Mouse (Mus musculus) ES-Bruce4 (cell line): ENCODE results near the gene Tenm4. TPM values are rescaled to one million over a fixed set of nuclear protein-coding genes. Genes with fewer than 3 reads are reported as not detected.

Experiments used
- H3K27ac ChIP-seq: 2 replicates; pipeline ENCODE4 v1.5.1; 2012; ENCODE audit warnings: low read length, inconsistent platforms; ENCODE audit not compliant: insufficient read depth
- H3K27me3 ChIP-seq: 2 replicates; pipeline ENCODE4 v1.6.1; 2012; ENCODE audit warnings: mild to moderate bottlenecking, low read length, inconsistent platforms; ENCODE audit not compliant: control insufficient read depth, poor library complexity, insufficient read depth, severe bottlenecking
- H3K36me3 ChIP-seq: 2 replicates; pipeline ENCODE4 v1.6.1; 2012; ENCODE audit warnings: inconsistent platforms, mild to moderate bottlenecking, low read length, moderate library complexity; ENCODE audit not compliant: control insufficient read depth, poor library complexity, insufficient read depth, severe bottlenecking
- H3K4me1 ChIP-seq: one replicate; pipeline ENCODE4 v1.8.1; 2011; ENCODE audit warnings: low read length; ENCODE audit not compliant: control insufficient read depth, insufficient read depth
- H3K4me3 ChIP-seq: 2 replicates; pipeline ENCODE4 v1.5.1; 2011; ENCODE audit warnings: low read depth, mild to moderate bottlenecking, low read length
- H3K9ac ChIP-seq: 2 replicates; pipeline ENCODE4 v1.6.1; 2012; ENCODE audit warnings: low read depth, mild to moderate bottlenecking, inconsistent platforms; ENCODE audit not compliant: poor library complexity, severe bottlenecking
- H3K9me3 ChIP-seq: replicated peaks from 2 replicates; pipeline ENCODE4 v1.6.1; 2012; ENCODE audit warnings: mild to moderate bottlenecking, low read length, inconsistent platforms; ENCODE audit not compliant: control insufficient read depth, poor library complexity, insufficient read depth, severe bottlenecking
- CTCF ChIP-seq: IDR thresholded peaks from one replicate; pipeline ENCODE4 v1.8.1; 2011; ENCODE audit warnings: low read depth, low read length
- EP300 ChIP-seq: IDR thresholded peaks from 2 replicates; pipeline ENCODE4 v1.6.1; 2011; ENCODE audit warnings: low read depth, low read length; ENCODE audit not compliant: insufficient read depth
- POLR2A ChIP-seq: IDR thresholded peaks from one replicate; pipeline ENCODE4 v1.8.1; 2011; ENCODE audit warnings: low read length; ENCODE audit not compliant: insufficient read depth
- polyA plus RNA-seq: library from polyadenylated mRNA; stranded (reverse); fragments of >200 nt; gene quantifications from 2 replicates; pipeline ENCODE4 v1.2.4, GENCODE M21; 2011; ENCODE audit warnings: low read depth; ENCODE audit not compliant: missing spikeins, insufficient read depth, insufficient read length

The Tenm4 gene
- polyA plus RNA-seq, 1 experiment: 4.8 TPM

DNA sequence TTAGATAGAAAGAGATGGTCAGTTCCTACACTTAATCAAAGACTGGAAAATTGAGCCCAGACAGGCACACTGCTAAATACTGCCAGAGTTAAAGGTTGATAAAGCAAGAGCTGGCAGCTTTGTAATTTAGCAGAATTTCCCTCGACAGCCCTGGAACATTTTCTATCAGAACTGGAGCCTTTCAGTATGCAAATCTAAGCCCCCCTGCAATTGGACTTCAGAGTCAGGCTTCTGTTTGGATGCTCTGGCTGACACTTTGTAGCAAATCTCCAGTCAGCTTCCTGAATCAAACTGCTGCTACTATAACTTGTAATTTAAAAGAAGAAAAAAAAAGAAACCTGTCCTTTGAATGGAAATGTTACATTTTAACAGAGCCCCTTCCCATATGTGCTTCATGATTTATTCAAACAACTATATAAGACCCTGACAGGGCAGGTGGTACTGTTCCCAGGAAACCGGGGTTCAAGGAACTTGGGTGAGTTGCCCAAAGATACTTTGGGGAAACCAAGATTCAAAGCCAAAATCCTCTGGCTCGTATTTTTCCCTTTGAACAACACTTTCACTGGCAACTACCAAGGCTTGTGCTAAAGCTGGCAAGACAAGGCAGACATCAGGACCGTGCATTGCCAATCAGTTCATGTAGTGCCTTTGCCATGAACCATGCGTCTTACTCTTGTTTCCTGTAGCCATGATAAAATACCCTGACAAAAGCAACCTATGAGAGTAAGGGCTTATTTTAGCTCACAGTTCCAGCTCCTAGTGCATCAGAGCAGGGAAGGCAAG is 615.4 kb downstream of the Tenm4 start:
- Histone ChIP-seq H3K4me1 (no peaks in the 10 kb centered on the region), H3K27me3 (no peaks in the 10 kb centered on the region), H3K27ac (no peak overlapping the region), H3K9ac (no peak overlapping the region), H3K9me3 (no peaks in the 10 kb centered on the region), H3K36me3 (no peaks in the 10 kb centered on the region), H3K4me3 (no peak overlapping the region)
- TF ChIP-seq EP300: no peak
- no peak for TF ChIP-seq CTCF
- no peak for TF ChIP-seq POLR2A

- no peak for TF ChIP-seq CTCF
- no peak for TF ChIP-seq POLR2A
- TF ChIP-seq EP300: no peak
- no peak overlapping the region for H3K27ac ChIP-seq
- H3K27me3 ChIP-seq: no peaks in the 10 kb centered on the region
- no peaks in the 10 kb centered on the region for H3K4me1 ChIP-seq
- H3K9ac ChIP-seq: no peak overlapping the region
- H3K4me3 ChIP-seq: no peak overlapping the region
- H3K36me3 ChIP-seq: no peaks in the 10 kb centered on the region
- H3K9me3 ChIP-seq: no peaks in the 10 kb centered on the region
Observed at GRCm38 (mm10) chr7:96788135-96788534, 617.1 kb downstream of the Tenm4 start.

GRCm38 (mm10) chr7:96790326-96790725 is 619.3 kb downstream of the Tenm4 start:
- no peak overlapping the region for H3K4me3 ChIP-seq
- H3K27ac ChIP-seq: no peak overlapping the region
- no peak overlapping the region for H3K9ac ChIP-seq
- TF ChIP-seq POLR2A (no peak), CTCF (no peak), EP300 (no peak)
- no peaks in the 10 kb centered on the region for H3K9me3 ChIP-seq
- no peaks in the 10 kb centered on the region for H3K36me3 ChIP-seq
- H3K4me1 ChIP-seq: no peaks in the 10 kb centered on the region
- no peaks in the 10 kb centered on the region for H3K27me3 ChIP-seq

- H3K4me1 ChIP-seq: no peaks in the 10 kb centered on the region
- no peaks in the 10 kb centered on the region for H3K9me3 ChIP-seq
- H3K4me3 ChIP-seq: no peak overlapping the region
- TF ChIP-seq CTCF (no peak), EP300 (no peak), POLR2A (no peak)
- H3K9ac ChIP-seq: no peak overlapping the region
- no peaks in the 10 kb centered on the region for H3K36me3 ChIP-seq
- H3K27ac ChIP-seq: no peak overlapping the region
- no peaks in the 10 kb centered on the region for H3K27me3 ChIP-seq
Observed at GRCm38 (mm10) chr7:96792456-96793229, 621.6 kb downstream of the Tenm4 start.

- Histone ChIP-seq H3K9me3 (no peaks in the 10 kb centered on the region), H3K4me1 (no peaks in the 10 kb centered on the region), H3K27ac (no peak overlapping the region), H3K9ac (no peak overlapping the region), H3K27me3 (no peaks in the 10 kb centered on the region), H3K36me3 (no peaks in the 10 kb centered on the region), H3K4me3 (no peak overlapping the region)
- TF ChIP-seq POLR2A (no peak), EP300 (no peak), CTCF (no peak)
Observed at GRCm38 (mm10) chr7:96796033-96796741, 625.1 kb downstream of the Tenm4 start.
